Mouse (Mus musculus) midbrain, postnatal 0 days (tissue): ENCODE results near the gene Srgap3. TPM values are rescaled to one million over a fixed set of nuclear protein-coding genes. Genes with fewer than 3 reads are reported as not detected.
A peak's percentile ranks its signal among the peaks of the same experiment; 100 is the strongest.
"Not testable (repeated sequence)": the region's sequence is repeated elsewhere in the genome, so short reads cannot be mapped to it uniquely, and the experiment has no call there.

ENCODE experiments used
- ATAC-seq: fragments of 200-750 bp; cut with Nextera tagmentation; 2 replicates; pipeline ENCODE4 v1.8.0; 2017; ENCODE audit warnings: moderate number of reproducible peaks, mild to moderate bottlenecking, moderate TSS enrichment, moderate library complexity; ENCODE audit not compliant: low FRiP score
- DNase-seq: peaks from one replicate; pipeline ENCODE4 v3.0.0-alpha.2; 2015; ENCODE audit warnings: low spot score
- H3K27ac ChIP-seq: fragments of 300-500 bp; sonication (generic); 2 replicates; pipeline ENCODE4 v1.5.1; 2014; ENCODE audit warnings: low read depth, mild to moderate bottlenecking, low read length, mixed read lengths
- H3K27me3 ChIP-seq: fragments of 300-500 bp; sonication (generic); 2 replicates; pipeline ENCODE4 v1.6.1; 2014; ENCODE audit warnings: low read length, control low read depth, mixed read lengths; ENCODE audit not compliant: insufficient read depth
- H3K36me3 ChIP-seq: fragments of 300-500 bp; sonication (generic); 2 replicates; pipeline ENCODE4 v1.6.1; 2014; ENCODE audit warnings: low read length, control low read depth, mixed read lengths; ENCODE audit not compliant: insufficient read depth
- H3K4me1 ChIP-seq: fragments of 300-500 bp; sonication (generic); 2 replicates; pipeline ENCODE4 v1.6.1; 2014; ENCODE audit warnings: mild to moderate bottlenecking, control low read depth, antibody characterized with exemption, low read length, mixed read lengths; ENCODE audit not compliant: insufficient read depth
- H3K4me2 ChIP-seq: fragments of 300-500 bp; sonication (generic); 2 replicates; pipeline ENCODE4 v1.6.1; 2014; ENCODE audit warnings: low read depth, mild to moderate bottlenecking, low read length, mixed read lengths; ENCODE audit not compliant: poor library complexity, severe bottlenecking
- H3K4me3 ChIP-seq: fragments of 300-500 bp; sonication (generic); 2 replicates; pipeline ENCODE4 v1.5.1; 2014; ENCODE audit warnings: low read depth, mild to moderate bottlenecking, low read length, moderate library complexity
- H3K9ac ChIP-seq: fragments of 300-500 bp; sonication (generic); replicated peaks from 2 replicates; pipeline ENCODE4 v1.6.1; 2014; ENCODE audit warnings: mild to moderate bottlenecking, low read length, moderate library complexity, mixed read lengths; ENCODE audit not compliant: poor library complexity, severe bottlenecking
- H3K9me3 ChIP-seq: fragments of 300-500 bp; sonication (generic); 2 replicates; pipeline ENCODE4 v1.6.1; 2016; ENCODE audit warnings: low read length, control low read depth
- CTCF ChIP-seq: IDR thresholded peaks from 2 replicates; pipeline ENCODE4 v1.5.1; 2016; ENCODE audit warnings: antibody characterized with exemption, mild to moderate bottlenecking
- WGBS: fragments of 180-500 bp; shearing (Covaris S2); extraction: QIAGEN DNeasy Blood & Tissue Kit; methylation state at CpG from one replicate; pipeline ENCODE4 v1.1.7; 2014; 5-methylcytosine and 5-hydroxymethylcytosine counted together
- polyA plus RNA-seq: library from polyadenylated mRNA; unstranded; fragments of >200 nt; fragmentation: Nextera tagmentation; extraction: Ambion mirVana; gene quantifications from 2 replicates; pipeline ENCODE4 v1.2.1, GENCODE M21; 2015
- total RNA-seq: library from RNA; depleted of rRNA; stranded (reverse); fragments of >200 nt; gene quantifications from 2 replicates; pipeline ENCODE4 v1.2.3, GENCODE M21; 2014

The Srgap3 gene
- total and polyA plus RNA-seq, 2 experiments from 2014 or later = 29.8 to 58.6 TPM

DNA sequence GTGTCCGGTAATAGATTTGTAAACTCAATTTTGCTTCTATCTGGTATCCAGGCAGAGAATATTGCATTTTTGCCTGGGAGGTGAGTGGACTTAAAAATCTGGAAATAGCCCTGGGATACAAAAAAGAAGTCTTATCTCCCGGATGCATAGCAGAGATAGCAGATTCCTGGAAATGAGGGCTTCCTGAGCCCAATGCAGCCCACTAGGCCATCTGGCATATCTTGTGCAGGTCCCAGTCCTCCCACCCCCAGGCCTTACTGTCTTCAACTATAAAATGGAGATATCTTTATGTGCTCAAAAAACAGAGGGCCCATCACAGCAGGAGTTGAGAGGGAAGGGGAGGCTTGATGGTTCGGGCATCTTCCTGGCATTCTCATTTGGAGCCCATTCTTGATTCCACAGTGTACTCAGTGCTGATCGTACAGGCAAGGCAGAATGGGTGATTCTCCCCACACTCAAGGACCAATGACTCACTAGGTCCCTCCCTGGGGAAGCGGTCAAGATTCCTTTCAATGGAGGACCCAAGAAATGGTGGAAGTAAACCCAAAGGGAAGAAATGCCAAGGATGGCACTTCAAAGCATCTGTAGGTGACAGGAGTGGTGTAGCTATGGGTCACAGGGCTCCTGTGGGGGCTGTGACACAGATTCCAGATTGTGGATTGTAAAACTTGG, 226.5 kb downstream of the Srgap3 start:
- Histone ChIP-seq H3K27me3 (no peaks in the 10 kb centered on the region), H3K4me1 (no peaks in the 10 kb centered on the region), H3K9me3 (no peaks in the 10 kb centered on the region), H3K9ac (no peak overlapping the region), H3K4me2 (no peak overlapping the region), H3K27ac (no peak overlapping the region), H3K4me3 (no peak overlapping the region), H3K36me3 (peaks cover 11% of the 10 kb centered on the region)
- DNase-seq (no peak), ATAC-seq (no peak)
- WGBS = 82% methylated on average over 5 of the region's 5 CpGs
- no peak for TF ChIP-seq CTCF

DNA sequence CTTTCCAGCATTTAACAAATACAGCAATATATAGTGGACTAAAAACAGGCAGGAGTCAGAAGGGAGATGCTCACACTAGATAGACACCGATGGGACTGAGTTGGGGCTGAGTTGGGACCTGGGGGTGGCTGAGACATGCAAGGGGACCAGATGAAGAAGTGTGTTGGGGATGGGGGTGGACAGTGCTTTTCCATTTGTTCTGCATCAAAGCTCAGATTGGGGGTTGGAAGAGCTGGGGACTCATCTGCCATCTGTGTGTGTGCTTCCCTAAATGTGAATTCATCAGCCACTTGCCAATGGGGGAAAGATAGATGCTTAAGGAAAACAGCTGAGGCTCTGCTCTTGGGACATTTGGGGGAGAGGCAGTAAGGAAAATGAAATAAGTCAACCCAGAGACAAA, 227.1 kb downstream of the Srgap3 start:
- Histone ChIP-seq H3K27me3 (no peaks in the 10 kb centered on the region), H3K4me1 (no peaks in the 10 kb centered on the region), H3K4me3 (no peak overlapping the region), H3K4me2 (no peak overlapping the region), H3K9me3 (no peaks in the 10 kb centered on the region), H3K27ac (no peak overlapping the region), H3K36me3 (peaks cover 11% of the 10 kb centered on the region), H3K9ac (no peak overlapping the region)
- no peak for ATAC-seq
- 87% methylated on average over 1 of the region's 1 CpGs for WGBS
- no peak for TF ChIP-seq CTCF
- no peak for DNase-seq

DNA sequence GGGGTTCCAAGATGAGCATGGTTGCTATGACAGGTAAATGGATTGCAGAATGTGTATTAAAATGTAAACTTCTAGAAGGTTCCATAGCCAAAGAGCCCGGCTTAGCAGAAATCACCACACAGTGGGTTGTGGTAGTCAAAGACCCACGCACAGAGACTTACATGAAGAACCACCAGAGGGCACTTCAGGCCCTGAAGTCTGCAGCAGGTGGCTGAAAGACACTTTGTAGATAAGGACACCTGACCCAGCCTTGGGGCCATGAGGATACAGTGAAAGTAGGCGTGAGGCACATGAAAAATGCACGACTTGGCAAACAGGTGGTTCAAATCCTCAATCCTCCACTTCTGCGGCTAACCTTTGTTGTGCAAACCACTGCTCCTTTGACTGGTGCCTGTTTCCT, 229.9 kb downstream of the Srgap3 start:
- ATAC-seq = peak; percentile 75
- Histone ChIP-seq H3K27ac (no peak overlapping the region), H3K4me3 (no peak overlapping the region), H3K27me3 (no peaks in the 10 kb centered on the region), H3K4me1 (no peaks in the 10 kb centered on the region), H3K36me3 (peaks cover 5% of the 10 kb centered on the region; the same call in 1 of the 2 replicates), H3K4me2 (no peak overlapping the region), H3K9ac (no peak overlapping the region), H3K9me3 (no peaks in the 10 kb centered on the region)
- peak; percentile 80 for TF ChIP-seq CTCF
- 54% methylated on average over 5 of the region's 5 CpGs for WGBS
- DNase-seq = peak; percentile 70

DNA sequence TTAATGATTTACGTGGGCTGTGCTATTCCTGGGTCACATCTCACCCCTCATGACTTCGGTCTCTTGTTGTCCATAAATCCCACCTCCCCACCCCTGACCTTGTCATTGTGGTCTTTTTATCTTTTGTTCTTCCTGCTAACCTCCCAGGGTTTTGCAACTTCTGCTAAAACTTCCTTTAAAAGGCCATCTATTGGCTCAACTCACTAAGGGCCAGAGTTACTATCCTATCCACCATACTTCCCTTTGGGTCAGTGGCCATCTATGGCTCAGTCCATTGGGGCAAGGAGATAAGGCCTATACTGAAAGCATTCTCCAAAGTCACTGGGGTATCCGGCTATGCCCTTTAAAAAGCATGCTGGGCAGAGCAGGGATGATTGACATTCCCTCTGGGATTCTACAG, 233.1 kb downstream of the Srgap3 start:
- no peak overlapping the region for H3K4me3 ChIP-seq
- 0 out of 2 replicates have a peak, but pooled peaks cover 2% of the 10 kb centered on the region for H3K36me3 ChIP-seq
- no peaks in the 10 kb centered on the region for H3K4me1 ChIP-seq
- H3K9ac ChIP-seq = no peak overlapping the region
- H3K27ac ChIP-seq = no peak overlapping the region
- TF ChIP-seq CTCF = no peak
- no peak for DNase-seq
- no peaks in the 10 kb centered on the region for H3K9me3 ChIP-seq
- 87% methylated on average over 3 of the region's 3 CpGs for WGBS
- ATAC-seq = no peak
- H3K27me3 ChIP-seq = no peaks in the 10 kb centered on the region
- H3K4me2 ChIP-seq = no peak overlapping the region

DNA sequence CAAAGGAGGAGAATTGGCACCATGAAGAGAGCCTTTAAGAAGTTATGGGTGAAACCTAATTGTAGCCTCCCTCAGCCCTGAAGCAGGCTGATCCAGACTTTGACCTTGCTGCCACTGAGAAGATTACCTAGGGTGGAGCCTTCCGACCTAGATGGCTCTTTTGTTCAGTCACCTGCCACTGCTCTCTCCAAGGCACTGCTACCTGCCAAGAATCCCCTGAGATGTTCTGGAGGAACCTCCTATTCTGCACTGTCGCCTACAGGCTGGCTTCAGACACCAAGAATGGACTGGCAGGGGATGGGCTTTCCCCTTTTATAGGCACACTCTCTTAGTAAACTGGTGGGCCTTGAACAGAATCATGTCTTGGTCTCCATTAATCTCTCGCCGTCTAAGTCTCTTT, 244.8 kb downstream of the Srgap3 start:
- H3K36me3 ChIP-seq, H3K27me3 ChIP-seq, ATAC-seq, H3K4me1 ChIP-seq, H3K4me3 ChIP-seq, H3K4me2 ChIP-seq, DNase-seq, H3K9me3 ChIP-seq, H3K27ac ChIP-seq, H3K9ac ChIP-seq: not testable (repeated sequence)
- WGBS = 89% methylated on average over 4 of the region's 4 CpGs

DNA sequence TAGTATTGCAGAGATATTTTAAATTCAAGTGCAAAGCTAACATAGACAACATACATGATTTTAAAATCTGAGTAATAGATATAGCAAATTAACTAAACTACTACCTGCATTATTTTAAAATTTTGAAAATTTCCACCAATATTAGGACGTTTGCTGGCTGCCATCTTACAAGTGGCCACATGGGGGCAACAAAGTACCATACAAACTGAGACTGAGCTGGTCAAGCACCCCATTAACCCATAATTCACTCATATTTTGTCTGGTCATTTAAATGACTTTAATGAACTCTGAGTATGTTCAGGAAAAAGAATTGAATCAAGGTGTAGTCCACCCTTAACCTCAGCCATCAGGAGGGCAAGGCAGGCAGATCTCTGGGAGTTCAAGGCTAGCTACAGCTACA, 246.7 kb downstream of the Srgap3 start:
- Histone ChIP-seq H3K4me2 (no peak overlapping the region), H3K9me3 (no peaks in the 10 kb centered on the region), H3K9ac (no peak overlapping the region), H3K27ac (no peak overlapping the region), H3K4me3 (no peak overlapping the region), H3K36me3 (no peaks in the 10 kb centered on the region), H3K27me3 (no peaks in the 10 kb centered on the region), H3K4me1 (no peaks in the 10 kb centered on the region)
- DNase-seq (peak; percentile 55), ATAC-seq (no peak)
- TF ChIP-seq CTCF = peak; percentile 93
- 5% methylated on average over 1 of the region's 1 CpGs for whole genome bisulfite sequencing
